Mouse (Mus musculus): ENCODE results near the gene Polr2a. TPM values are rescaled to one million over a fixed set of nuclear protein-coding genes. Genes with fewer than 3 reads are reported as not detected.
A peak's percentile ranks its signal among the peaks of the same experiment; 100 is the strongest.
"Not testable (repeated sequence)": the region's sequence is repeated elsewhere in the genome, so short reads cannot be mapped to it uniquely, and the experiment has no call there.

Gene Polr2a
- polyA plus RNA-seq, 1 experiment from 2014 or later, result 15.3 TPM

DNA sequence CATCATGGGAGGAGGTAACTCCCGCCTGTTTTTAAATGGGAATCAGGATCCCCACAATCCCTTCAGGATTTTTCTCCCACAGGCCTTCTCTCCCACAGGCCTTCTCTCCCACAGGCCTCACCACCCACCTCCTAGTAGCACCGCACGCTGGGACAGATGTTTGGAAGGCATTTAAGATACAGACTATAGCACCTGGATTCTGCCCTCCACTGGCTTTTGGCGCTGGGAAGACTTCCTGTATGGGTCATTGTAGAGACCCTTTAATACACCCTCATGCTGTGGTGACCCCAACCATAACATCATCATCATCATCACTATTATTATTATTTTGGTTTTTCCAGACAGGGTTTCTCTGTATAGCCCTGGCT, 51.0 kb downstream of the Polr2a start:
- Histone ChIP-seq H3K36me3 (ENCODE audit: insufficient read depth, low read length) (no peaks in the 10 kb centered on the region), H3K9me3 (ENCODE audit: low read length) (no peaks in the 10 kb centered on the region), H3K4me3 (ENCODE audit: low read depth, low read length) (no peak overlapping the region), H3K27me3 (replicated peaks; ENCODE audit: insufficient read depth, low read length) (no peaks in the 10 kb centered on the region), H3K9ac (replicated peaks; ENCODE audit: low read depth) (no peak overlapping the region), H3K4me1 (ENCODE audit: insufficient read depth, low read depth, low read length) (no peaks in the 10 kb centered on the region), H3K27ac (ENCODE audit: low read length) (no peak overlapping the region), H3K4me2 (replicated peaks; ENCODE audit: low read depth, low read length) (no peak overlapping the region)
- DNase-seq (ENCODE audit: low spot score), result no peak
- ATAC-seq, result no peak
- 87% methylated on average over 4 of the region's 4 CpGs for WGBS
- no peak for TF ChIP-seq CTCF (IDR thresholded peaks at IDR 0.05)
- no peak for TF ChIP-seq EP300 (IDR thresholded peaks at IDR 0.05)

DNA sequence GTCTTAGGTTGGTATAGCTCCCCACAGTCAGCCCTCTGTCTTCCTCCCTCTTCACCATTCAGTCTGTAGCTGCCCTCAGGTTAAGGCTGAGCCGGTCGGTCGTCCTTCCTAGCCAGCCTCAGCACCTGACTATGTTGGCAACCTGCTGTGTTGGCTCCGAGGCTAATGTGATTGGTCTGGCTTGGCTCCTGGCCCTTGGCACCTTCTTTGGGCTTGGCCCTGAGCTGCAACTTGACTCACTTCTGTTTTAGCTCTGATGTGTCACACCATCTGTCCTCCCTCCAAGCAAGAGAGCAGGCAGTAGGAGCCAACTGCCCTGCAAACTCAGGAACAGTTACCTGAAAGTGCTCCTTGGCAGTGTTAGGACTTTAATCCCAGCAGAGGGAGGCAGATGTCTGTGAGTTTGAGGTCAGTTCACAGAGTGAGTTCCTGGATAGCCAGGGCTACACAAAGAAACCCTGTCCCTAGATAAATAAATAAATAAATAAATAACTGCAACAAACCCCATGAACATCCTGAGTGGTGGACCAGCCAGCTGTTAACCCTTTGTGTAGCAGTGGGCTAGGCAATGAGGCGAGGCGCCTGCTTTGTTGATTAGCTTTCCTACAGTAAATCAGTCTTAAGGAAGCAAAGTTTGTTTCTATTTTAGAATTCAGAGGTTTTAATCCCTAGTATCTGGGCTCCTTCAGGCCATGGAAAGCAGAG, 51.5 kb downstream of the Polr2a start:
- no peak overlapping the region for H3K27ac ChIP-seq (ENCODE audit: low read length)
- DNase-seq (ENCODE audit: low spot score), result peak; percentile 11
- no peaks in the 10 kb centered on the region for H3K4me1 ChIP-seq (ENCODE audit: insufficient read depth, low read depth, low read length)
- H3K4me3 ChIP-seq (ENCODE audit: low read depth, low read length), result no peak overlapping the region
- 56% methylated on average over 6 of the region's 6 CpGs for WGBS
- H3K9me3 ChIP-seq (ENCODE audit: low read length), result no peaks in the 10 kb centered on the region
- no peaks in the 10 kb centered on the region for H3K36me3 ChIP-seq (ENCODE audit: insufficient read depth, low read length)
- no peak for ATAC-seq
- TF ChIP-seq CTCF (IDR thresholded peaks at IDR 0.05), result no peak
- no peak for TF ChIP-seq EP300 (IDR thresholded peaks at IDR 0.05)
- H3K9ac ChIP-seq (replicated peaks; ENCODE audit: low read depth), result no peak overlapping the region
- no peaks in the 10 kb centered on the region for H3K27me3 ChIP-seq (replicated peaks; ENCODE audit: insufficient read depth, low read length)
- H3K4me2 ChIP-seq (replicated peaks; ENCODE audit: low read depth, low read length), result no peak overlapping the region

DNA sequence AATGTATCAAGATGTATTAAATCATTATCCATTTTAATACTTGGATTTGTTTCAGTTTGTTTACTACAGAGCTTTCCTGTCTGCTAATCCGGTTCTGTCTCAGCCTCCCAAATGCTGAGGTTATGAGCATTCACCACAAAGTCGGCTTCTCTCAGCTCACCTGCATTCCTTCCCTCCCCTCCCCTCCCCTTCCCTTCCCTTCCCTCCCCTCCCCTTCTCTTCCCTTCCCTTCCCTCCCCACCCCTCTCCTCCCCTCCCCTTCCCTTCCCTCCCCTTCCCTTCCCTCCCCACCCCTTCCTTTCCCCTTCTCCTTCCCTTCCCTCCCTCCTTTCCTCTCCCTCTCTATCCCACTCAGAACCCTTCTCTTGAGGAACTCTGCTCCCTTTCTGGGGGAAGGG, 53.8 kb downstream of the Polr2a start:
- H3K4me1 ChIP-seq (ENCODE audit: insufficient read depth, low read depth, low read length), result no peaks in the 10 kb centered on the region
- ATAC-seq, result no peak
- TF ChIP-seq CTCF (IDR thresholded peaks at IDR 0.05) (no peak), EP300 (IDR thresholded peaks at IDR 0.05) (no peak)
- no peaks in the 10 kb centered on the region for H3K27me3 ChIP-seq (replicated peaks; ENCODE audit: insufficient read depth, low read length)
- H3K9ac ChIP-seq (replicated peaks; ENCODE audit: low read depth), result no peak overlapping the region
- WGBS, result 5% methylated on average over 2 of the region's 2 CpGs
- H3K27ac ChIP-seq (ENCODE audit: low read length), result no peak overlapping the region
- no peaks in the 10 kb centered on the region for H3K36me3 ChIP-seq (ENCODE audit: insufficient read depth, low read length)
- no peak overlapping the region for H3K4me3 ChIP-seq (ENCODE audit: low read depth, low read length)
- DNase-seq (ENCODE audit: low spot score), result no peak
- H3K9me3 ChIP-seq (ENCODE audit: low read length), result no peaks in the 10 kb centered on the region
- H3K4me2 ChIP-seq (replicated peaks; ENCODE audit: low read depth, low read length), result no peak overlapping the region

DNA sequence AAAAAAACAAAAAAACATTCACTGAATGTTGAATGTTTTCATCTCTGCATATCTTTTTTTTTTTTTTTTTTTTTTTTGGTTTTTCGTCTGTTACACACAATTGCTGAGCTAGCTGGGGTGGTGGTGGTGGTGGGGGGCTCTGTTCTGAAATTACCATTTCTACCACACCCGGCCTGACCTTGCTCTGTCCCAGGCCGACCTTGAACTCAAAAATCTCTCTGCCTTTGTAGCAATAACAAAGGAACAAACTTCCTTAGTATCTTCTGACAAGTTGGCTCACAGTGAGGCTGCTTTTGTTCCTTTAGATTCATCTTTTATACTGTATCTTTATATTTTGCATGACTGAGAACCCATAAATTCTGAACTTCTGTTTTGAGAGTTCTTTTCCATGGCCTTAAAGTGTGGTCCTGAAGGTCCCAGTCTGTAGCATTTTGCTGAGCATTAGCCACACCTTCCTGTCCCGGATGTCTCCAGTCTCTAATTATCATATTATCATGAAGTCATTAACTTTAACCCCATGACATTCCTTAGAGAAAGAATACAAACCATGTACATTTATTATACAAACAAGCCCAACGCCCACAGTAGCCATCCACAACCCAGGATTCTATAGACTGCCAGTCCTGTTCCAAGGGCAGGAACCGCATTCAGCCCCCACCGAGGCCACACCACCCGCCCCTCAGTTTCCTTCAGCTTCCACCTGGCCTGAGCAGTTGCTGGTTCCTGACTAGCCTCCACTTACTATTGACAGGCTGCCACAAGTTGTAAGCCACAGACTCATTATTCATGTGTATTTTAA, 54.4 kb downstream of the Polr2a start:
- ATAC-seq, result no peak
- H3K27ac ChIP-seq (ENCODE audit: low read length), result no peak overlapping the region
- TF ChIP-seq EP300 (IDR thresholded peaks at IDR 0.05) (no peak), CTCF (IDR thresholded peaks at IDR 0.05) (no peak)
- no peak for DNase-seq (ENCODE audit: low spot score)
- no peak overlapping the region for H3K9ac ChIP-seq (replicated peaks; ENCODE audit: low read depth)
- H3K27me3 ChIP-seq (replicated peaks; ENCODE audit: insufficient read depth, low read length), result no peaks in the 10 kb centered on the region
- no peaks in the 10 kb centered on the region for H3K4me1 ChIP-seq (ENCODE audit: insufficient read depth, low read depth, low read length)
- H3K4me3 ChIP-seq (ENCODE audit: low read depth, low read length), result no peak overlapping the region
- H3K4me2 ChIP-seq (replicated peaks; ENCODE audit: low read depth, low read length), result no peak overlapping the region
- WGBS, result 48% methylated on average over 8 of the region's 8 CpGs
- H3K36me3 ChIP-seq (ENCODE audit: insufficient read depth, low read length), result no peaks in the 10 kb centered on the region
- no peaks in the 10 kb centered on the region for H3K9me3 ChIP-seq (ENCODE audit: low read length)

DNA sequence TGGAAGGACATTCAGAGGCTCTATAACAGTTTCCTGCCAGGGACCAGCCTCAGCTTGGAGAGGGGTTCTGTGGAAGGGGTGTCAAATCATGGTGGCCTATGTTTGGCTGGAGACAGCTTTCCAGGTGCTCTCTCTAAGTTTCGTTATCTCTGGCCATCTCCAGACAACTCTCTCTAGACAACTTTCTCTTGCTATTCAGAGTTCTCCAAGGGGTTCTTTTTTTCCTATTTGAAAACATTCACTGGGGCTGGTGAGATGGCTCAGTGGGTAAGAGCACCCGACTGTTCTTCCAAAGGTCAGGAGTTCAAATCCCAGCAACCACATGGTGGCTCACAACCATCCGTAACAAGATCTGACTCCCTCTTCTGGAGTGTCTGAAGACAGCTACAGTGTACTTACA, 55.1 kb downstream of the Polr2a start:
- not testable (repeated sequence) for H3K27ac ChIP-seq (ENCODE audit: low read length); H3K27me3 ChIP-seq (replicated peaks; ENCODE audit: insufficient read depth, low read length); H3K4me3 ChIP-seq (ENCODE audit: low read depth, low read length); H3K4me2 ChIP-seq (replicated peaks; ENCODE audit: low read depth, low read length); ATAC-seq; DNase-seq (ENCODE audit: low spot score); H3K9ac ChIP-seq (replicated peaks; ENCODE audit: low read depth); H3K9me3 ChIP-seq (ENCODE audit: low read length); H3K36me3 ChIP-seq (ENCODE audit: insufficient read depth, low read length); H3K4me1 ChIP-seq (ENCODE audit: insufficient read depth, low read depth, low read length)
- 68% methylated on average over 2 of the region's 3 CpGs for WGBS

DNA sequence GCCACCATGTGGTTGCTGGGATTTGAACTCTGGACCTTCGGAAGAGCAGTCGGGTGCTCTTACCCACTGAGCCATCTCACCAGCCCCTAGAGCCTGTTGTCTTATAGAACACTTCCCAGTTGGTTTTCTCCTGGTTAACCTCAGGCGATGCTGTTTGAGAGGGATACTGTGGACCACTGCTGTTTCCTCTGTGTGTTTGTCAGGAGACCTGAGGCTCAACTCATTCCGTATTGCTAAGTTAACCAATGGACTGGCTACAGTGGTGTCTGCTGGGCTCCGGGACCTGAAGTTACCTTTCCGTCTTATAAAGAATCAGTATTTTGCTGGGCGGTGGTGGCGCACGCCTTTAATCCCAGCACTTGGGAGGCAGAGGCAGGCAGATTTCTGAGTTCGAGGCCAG, 55.6 kb downstream of the Polr2a start:
- DNase-seq (ENCODE audit: low spot score); H3K27ac ChIP-seq (ENCODE audit: low read length); H3K9me3 ChIP-seq (ENCODE audit: low read length); H3K4me3 ChIP-seq (ENCODE audit: low read depth, low read length); H3K4me2 ChIP-seq (replicated peaks; ENCODE audit: low read depth, low read length); H3K4me1 ChIP-seq (ENCODE audit: insufficient read depth, low read depth, low read length); H3K36me3 ChIP-seq (ENCODE audit: insufficient read depth, low read length); H3K27me3 ChIP-seq (replicated peaks; ENCODE audit: insufficient read depth, low read length); ATAC-seq; H3K9ac ChIP-seq (replicated peaks; ENCODE audit: low read depth): not testable (repeated sequence)
- 92% methylated on average over 9 of the region's 10 CpGs for WGBS

Data from lung, postnatal 0 days (tissue).